ENCODE assay signal across 8 mouse cellular contexts in the genomic region with DNA sequence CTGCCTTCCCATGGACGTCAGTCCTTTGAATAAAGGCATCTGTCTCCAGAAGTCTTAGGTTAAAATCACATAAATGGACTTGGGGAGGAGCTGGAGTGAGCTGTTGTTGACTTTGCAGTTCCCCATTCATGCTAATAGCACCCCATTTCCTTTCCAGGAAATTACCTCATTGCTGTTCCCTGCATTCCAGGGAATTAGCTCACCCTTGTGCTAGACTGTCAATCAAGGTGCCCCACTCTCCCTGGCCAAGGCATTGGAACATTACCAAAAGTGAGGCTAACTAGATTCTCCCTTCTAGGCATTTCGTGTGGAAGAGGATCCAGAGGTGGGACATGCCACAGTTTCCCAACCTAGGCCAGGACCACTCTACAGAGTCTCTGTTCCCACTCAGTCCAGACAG.
DNase-seq lines count a peak whose midpoint lies in the region; ATAC-seq and TF ChIP-seq lines count a peak whose summit lies in the region.

No protein-coding gene starts in this region.

- H3K4me1 ChIP-seq in neural tube, embryonic 13.5 days (replicated peaks): peaks cover 24% of the 10 kb centered on the region
- peaks cover 26% of the 10 kb centered on the region for H3K4me1 ChIP-seq in limb, embryonic 14.5 days (ENCODE audit: control insufficient read depth, insufficient read depth, low read length)

- intact Hi-C loops in heart, postnatal 10 days (cut with DNase I): loop anchor here (2.0 to 5.0 kb wide), 2 partner anchors 79 to 174 kb away; partner anchors contain the start of gene Ercc6l2

- H3K36me3 ChIP-seq in neural tube, embryonic 13.5 days: no peaks in the 10 kb centered on the region
- no peaks in the 10 kb centered on the region for H3K36me3 ChIP-seq in limb, embryonic 14.5 days (ENCODE audit: control insufficient read depth, insufficient read depth, low read length)

- H3K9ac ChIP-seq in neural tube, embryonic 13.5 days: no peak overlapping the region
- H3K9ac ChIP-seq in limb, embryonic 14.5 days (ENCODE audit: low read depth, low read length, severe bottlenecking): no peak overlapping the region

- H3K4me3 ChIP-seq in neural tube, embryonic 13.5 days: no peak overlapping the region
- no peak overlapping the region for H3K4me3 ChIP-seq in limb, embryonic 14.5 days (replicated peaks; ENCODE audit: low read length)

- 52% methylated on average over 2 of the region's 2 CpGs for WGBS in neural tube, embryonic 13.5 days
- 35% methylated on average over 2 of the region's 2 CpGs for WGBS in limb, embryonic 14.5 days

- TF ChIP-seq POLR2A in limb, embryonic 14.5 days (IDR thresholded peaks at IDR 0.05; ENCODE audit: borderline replicate concordance, extremely low read depth, insufficient read depth, insufficient read length): no peak

- no peaks in the 10 kb centered on the region; the same call in 1 of the 2 replicates for H3K27me3 ChIP-seq in neural tube, embryonic 13.5 days
- H3K27me3 ChIP-seq in limb, embryonic 14.5 days (ENCODE audit: control insufficient read depth, insufficient read depth, low read length): no peaks in the 10 kb centered on the region

- ATAC-seq in neural tube, embryonic 13.5 days (ENCODE audit: low read depth): no peak
- ATAC-seq in limb, embryonic 14.5 days (ENCODE audit: low FRiP score, low read depth): peak; percentile 56; the same call in 1 of the 2 replicates

- H3K4me2 ChIP-seq in neural tube, embryonic 13.5 days: no peak overlapping the region
- H3K4me2 ChIP-seq in limb, embryonic 14.5 days (replicated peaks; ENCODE audit: low read depth, low read length, severe bottlenecking): peak overlapping the region; percentile 1; the same call in 1 of the 2 replicates

- no peaks in the 10 kb centered on the region for H3K9me3 ChIP-seq in neural tube, embryonic 13.5 days
- no peaks in the 10 kb centered on the region for H3K9me3 ChIP-seq in limb, embryonic 14.5 days (ENCODE audit: control insufficient read depth, low read length)

- no peak for DNase-seq in neural tube, embryonic 10.5 days (ENCODE audit: extremely low spot score, low spot score)
- peak; percentile 49 to 54 for DNase-seq in heart, postnatal 10 days
- peak; percentile 42 for DNase-seq in limb, embryonic 14.5 days (ENCODE audit: low spot score)
- DNase-seq in testis, postnatal 14 days (ENCODE audit: low spot score): no peak
- no peak for DNase-seq in left cerebral cortex, adult 8-10 months (ENCODE audit: low spot score in 2 of 2)
- no peak for DNase-seq in embryo, embryonic 11 days
- DNase-seq in adipocyte (ENCODE audit: low spot score): no peak

- peak overlapping the region; percentile 59; the same call in 1 of the 2 replicates for H3K27ac ChIP-seq in neural tube, embryonic 13.5 days (replicated peaks)
- H3K27ac ChIP-seq in limb, embryonic 14.5 days (replicated peaks; ENCODE audit: low read depth, low read length): peak overlapping the region; percentile 65

Comparison
In these comparisons a context has a peak if more than half of its experiments do, and no peak if none do; other contexts are left out.
1. DNase-seq: peak in heart, postnatal 10 days (2 of 2) and limb, embryonic 14.5 days (single experiment); none in neural tube, embryonic 10.5 days (single experiment), testis, postnatal 14 days (single experiment), left cerebral cortex, adult 8-10 months (0 of 2), embryo, embryonic 11 days (single experiment) and adipocyte (single experiment).